ENCODE assay signal across 10 mouse cellular contexts in the genomic region with DNA sequence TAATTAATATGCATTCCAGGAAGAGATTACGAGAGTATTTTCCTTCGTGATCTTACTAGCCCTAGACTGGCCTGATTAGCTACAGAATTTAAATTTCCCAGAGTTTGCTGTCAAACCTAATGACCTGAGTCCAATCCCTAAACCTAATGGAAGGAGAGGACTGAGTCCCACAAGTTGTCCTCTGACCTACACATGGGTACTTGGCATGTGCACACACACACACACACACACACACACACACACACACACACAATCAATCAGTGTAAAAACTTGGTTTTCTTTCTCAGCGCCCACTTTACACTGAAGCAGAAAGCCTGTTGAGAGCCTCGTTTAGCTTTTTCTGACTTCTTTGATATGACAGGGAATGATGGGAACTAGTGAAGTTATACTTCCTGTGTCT. TPM values are rescaled to one million over a fixed set of nuclear protein-coding genes. Genes with fewer than 3 reads are reported as not detected.
A peak's percentile ranks its signal among the peaks of the same experiment; 100 is the strongest.
DNase-seq lines count a peak whose midpoint lies in the region; ATAC-seq and TF ChIP-seq lines count a peak whose summit lies in the region.
"Had no signal": no experiment of that assay in that cellular context is flagged by ENCODE, and none has a peak within 500 bp of the region (broad histone marks: within the 10 kb centered on the region; RNA-seq: fewer than 3 reads in every experiment).

No protein-coding gene starts in this region.

- peak; percentile 59; the same call in 1 of the 2 replicates for ATAC-seq in forebrain, embryonic 15.5 days (replicated peaks)

- TF ChIP-seq CTCF in left cerebral cortex, adult 2 months (IDR thresholded peaks at IDR 0.05): no peak

- no peaks in the 10 kb centered on the region for H3K9me3 ChIP-seq in forebrain, embryonic 15.5 days
- H3K9me3 ChIP-seq in midbrain, embryonic 10.5 days (replicated peaks): peaks cover 11% of the 10 kb centered on the region

- no peaks in the 10 kb centered on the region for H3K27me3 ChIP-seq in forebrain, embryonic 15.5 days
- no peaks in the 10 kb centered on the region for H3K27me3 ChIP-seq in midbrain, embryonic 10.5 days (ENCODE audit: low read depth, poor library complexity, severe bottlenecking)

- intact Hi-C loops in left cerebral cortex, adult 2 months (cut with DNase I): loop anchor here (2.0 kb wide), 1 partner anchor 40 kb away; a partner anchor contains a TSS
- intact Hi-C loops in left cerebral cortex, postnatal 36 days (cut with DNase I): loop anchor here (5.0 kb wide), 1 partner anchor 39 kb away; a partner anchor contains a TSS

- H3K9ac ChIP-seq in forebrain, embryonic 15.5 days (replicated peaks): no peak overlapping the region

- no peak overlapping the region for H3K4me2 ChIP-seq in forebrain, embryonic 15.5 days (replicated peaks)

- no peak for DNase-seq in left cerebral cortex, adult 2 months (ENCODE audit: extremely low spot score in 1 of 2, low spot score in 2 of 2)
- DNase-seq in left cerebral cortex, adult 18-20 months (ENCODE audit: low spot score in 2 of 2): no peak
- DNase-seq in midbrain, embryonic 10.5 days (ENCODE audit: low spot score): peak; percentile 28
- DNase-seq in retina, embryonic 14.5 days (ENCODE audit: low spot score): peak; percentile 75
- DNase-seq in left cerebral cortex, postnatal 36 days (ENCODE audit: low spot score in 2 of 2): no peak
- no peak for DNase-seq in kidney, postnatal 10 days
- DNase-seq in cerebellum, adult 9-11 months: no peak
- DNase-seq: kidney, adult 9 months; lung, adult 2 months had no signal

- no peak overlapping the region for H3K4me3 ChIP-seq in left cerebral cortex, adult 2 months
- no peak overlapping the region for H3K4me3 ChIP-seq in forebrain, embryonic 15.5 days
- no peak overlapping the region for H3K4me3 ChIP-seq in midbrain, embryonic 10.5 days

- H3K27ac ChIP-seq in left cerebral cortex, adult 2 months: peak overlapping the region; percentile 81
- peak overlapping the region; percentile 66 for H3K27ac ChIP-seq in forebrain, embryonic 15.5 days (replicated peaks)
- H3K27ac ChIP-seq in midbrain, embryonic 10.5 days (replicated peaks): peak overlapping the region; percentile 81

- peaks cover 18% of the 10 kb centered on the region for H3K4me1 ChIP-seq in forebrain, embryonic 15.5 days
- peaks cover 37% of the 10 kb centered on the region for H3K4me1 ChIP-seq in midbrain, embryonic 10.5 days

- H3K36me3 ChIP-seq in forebrain, embryonic 15.5 days: no peaks in the 10 kb centered on the region
- H3K36me3 ChIP-seq in midbrain, embryonic 10.5 days: peaks cover 16% of the 10 kb centered on the region

- WGBS in forebrain, embryonic 15.5 days: 12% methylated on average over 4 of the region's 4 CpGs
- 35% methylated on average over 4 of the region's 4 CpGs for WGBS in midbrain, embryonic 10.5 days

RNA-seq across cellular contexts. Expression of a gene that starts 41.1 kb away (rescaled TPM):
- total RNA-seq in left cerebral cortex, adult 2 months (2021): 100 to 1,000 TPM; 221 to 237 TPM
- total RNA-seq in left cerebral cortex, adult 18-20 months (2021): 100 to 1,000 TPM; 214 to 229 TPM
- 146 and 160 TPM in 2 replicates for polyA plus RNA-seq in forebrain, embryonic 15.5 days (2015; fragmentation: Nextera tagmentation; extraction: Ambion mirVana)
- polyA plus RNA-seq in midbrain, embryonic 10.5 days (2016; fragmentation: Nextera tagmentation; extraction: Ambion mirVana): 88.2 and 91.8 TPM in 2 replicates
- total RNA-seq in left cerebral cortex, postnatal 36 days (2021): 100 to 1,000 TPM; 239 to 240 TPM

Comparison
In these comparisons a context has a peak if more than half of its experiments do, and no peak if none do; other contexts are left out.
1. DNase-seq: peak in midbrain, embryonic 10.5 days (single experiment) and retina, embryonic 14.5 days (single experiment); none in left cerebral cortex, adult 2 months (0 of 2), left cerebral cortex, adult 18-20 months (0 of 2), left cerebral cortex, postnatal 36 days (0 of 2), kidney, postnatal 10 days (single experiment) and cerebellum, adult 9-11 months (single experiment).
2. Peak in every context shown above with its lines, with median percentiles within 50 percentile points of each other: H3K27ac ChIP-seq.